Mouse (Mus musculus) G1E (cell line): ENCODE measurements around the gene Armh1.

Experiments used
- CTCF ChIP-seq: IDR thresholded peaks from 2 replicates; pipeline ENCODE4 v1.5.1; 2012; ENCODE audit warnings: low read depth, low read length, inconsistent platforms, mixed read lengths
- GATA1 ChIP-seq: IDR thresholded peaks from 2 replicates; pipeline ENCODE4 v1.6.1; 2012; ENCODE audit warnings: borderline replicate concordance, low read length, inconsistent platforms, mixed read lengths
- POLR2AphosphoS5 ChIP-seq: IDR thresholded peaks from 2 replicates; pipeline ENCODE4 v1.6.1; 2012; ENCODE audit warnings: low read depth, low read length, inconsistent platforms; ENCODE audit not compliant: insufficient replicate concordance
- TAL1 ChIP-seq: conservative IDR thresholded peaks from 2 replicates; pipeline ENCODE4 v1.6.1; 2012; ENCODE audit warnings: low read depth, low read length, inconsistent platforms, mixed read lengths

GRCm38 (mm10) chr4:117229590-117229989 is 22.3 kb downstream of the Armh1 start:
- TF ChIP-seq TAL1 (no peak), CTCF (no peak), POLR2AphosphoS5 (no peak), GATA1 (no peak)
